Mouse (Mus musculus) limb, embryonic 13.5 days (tissue): ENCODE measurements around the gene Asap2. TPM values are rescaled to one million over a fixed set of nuclear protein-coding genes. Genes with fewer than 3 reads are reported as not detected.
A peak's percentile ranks its signal among the peaks of the same experiment; 100 is the strongest.

Experiments
- ATAC-seq: fragments of 200-750 bp; cut with Nextera tagmentation; 2 replicates; pipeline ENCODE4 v1.8.0; 2017; ENCODE audit warnings: low read depth, moderate number of reproducible peaks, moderate TSS enrichment; ENCODE audit not compliant: low FRiP score
- H3K27ac ChIP-seq: fragments of 300-500 bp; sonication (generic); 2 replicates; pipeline ENCODE4 v1.5.1; 2015; ENCODE audit warnings: inconsistent platforms, mild to moderate bottlenecking, moderate library complexity
- H3K27me3 ChIP-seq: fragments of 300-500 bp; sonication (generic); 2 replicates; pipeline ENCODE4 v1.6.1; 2015; ENCODE audit warnings: mild to moderate bottlenecking, inconsistent platforms
- H3K36me3 ChIP-seq: fragments of 300-500 bp; sonication (generic); 2 replicates; pipeline ENCODE4 v1.6.1; 2015; ENCODE audit warnings: inconsistent platforms, mild to moderate bottlenecking, moderate library complexity
- H3K4me1 ChIP-seq: fragments of 300-500 bp; sonication (generic); 2 replicates; pipeline ENCODE4 v1.6.1; 2015; ENCODE audit warnings: inconsistent platforms
- H3K4me2 ChIP-seq: fragments of 300-500 bp; sonication (generic); replicated peaks from 2 replicates; pipeline ENCODE4 v1.6.1; 2015; ENCODE audit warnings: inconsistent platforms, mild to moderate bottlenecking, moderate library complexity
- H3K4me3 ChIP-seq: fragments of 300-500 bp; sonication (generic); 2 replicates; pipeline ENCODE4 v1.5.1; 2015; ENCODE audit warnings: moderate library complexity, mild to moderate bottlenecking, inconsistent platforms
- H3K9ac ChIP-seq: fragments of 300-500 bp; sonication (generic); 2 replicates; pipeline ENCODE4 v1.6.1; 2015; ENCODE audit warnings: mild to moderate bottlenecking, inconsistent platforms
- H3K9me3 ChIP-seq: fragments of 300-500 bp; sonication (generic); 2 replicates; pipeline ENCODE4 v1.6.1; 2016; ENCODE audit warnings: inconsistent platforms
- WGBS: fragments of 180-500 bp; shearing (Covaris S2); methylation state at CpG from one replicate; pipeline ENCODE4 v1.1.7; 2015; 5-methylcytosine and 5-hydroxymethylcytosine counted together
- polyA plus RNA-seq: library from polyadenylated mRNA; unstranded; fragments of >200 nt; fragmentation: Nextera tagmentation; extraction: Ambion mirVana; gene quantifications from 2 replicates; pipeline ENCODE4 v1.2.1, GENCODE M21; 2015

Gene Asap2
- polyA plus RNA-seq, 1 experiment from 2014 or later, result 10.7 TPM

DNA sequence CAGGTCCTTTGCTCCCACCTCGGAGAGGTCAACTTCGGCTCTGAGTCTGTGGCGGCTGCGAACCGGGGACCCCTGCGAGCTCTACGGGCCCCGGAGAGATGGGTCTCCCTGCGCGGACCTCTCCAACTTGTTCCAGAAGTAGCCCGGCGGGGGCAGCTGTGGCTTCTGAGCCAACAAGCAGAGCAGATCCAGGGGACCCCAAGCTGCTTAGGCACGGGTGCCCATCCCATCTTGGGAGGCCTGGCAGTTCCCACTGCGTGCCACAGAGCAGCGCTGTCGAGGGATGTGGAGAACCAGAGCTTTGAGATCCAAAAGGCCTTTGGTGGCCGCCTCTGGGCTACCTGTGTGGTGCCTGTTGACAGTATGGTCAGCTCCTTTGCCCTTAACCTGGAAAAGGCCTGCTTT is 122.2 kb downstream of the Asap2 start:
- Histone ChIP-seq H3K9ac (peak overlapping the region; percentile 88), H3K27me3 (no peaks in the 10 kb centered on the region), H3K4me3 (peak overlapping the region; percentile 76), H3K36me3 (no peaks in the 10 kb centered on the region), H3K4me1 (peaks cover 12% of the 10 kb centered on the region; the same call in 1 of the 2 replicates), H3K9me3 (no peaks in the 10 kb centered on the region), H3K4me2 (peak overlapping the region; percentile 75), H3K27ac (peak overlapping the region; percentile 85)
- under 1% methylated on average over 17 of the region's 17 CpGs for WGBS
- peak; percentile 65 for ATAC-seq

DNA sequence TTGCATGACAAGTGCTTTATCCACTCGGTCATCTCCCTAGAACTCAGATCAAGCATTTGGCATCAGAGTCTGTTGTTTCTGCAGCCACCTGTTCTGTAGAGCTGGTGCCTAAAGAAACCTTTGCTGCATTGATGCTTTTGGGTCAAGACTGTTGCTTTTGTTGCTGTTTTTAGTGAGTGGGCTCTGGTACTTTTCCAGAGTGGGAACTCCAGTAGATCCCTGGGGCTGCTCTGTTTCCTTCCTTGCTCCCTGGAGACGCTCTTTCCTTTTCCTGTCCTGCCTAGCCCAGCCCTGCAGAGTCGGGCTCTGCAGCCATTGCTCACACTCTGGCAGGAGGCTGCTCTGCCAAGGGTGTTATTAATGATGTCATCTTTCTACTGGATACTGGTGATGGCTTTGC is 129.2 kb downstream of the Asap2 start:
- WGBS, result 64% methylated on average over 3 of the region's 3 CpGs
- Histone ChIP-seq H3K27me3 (no peaks in the 10 kb centered on the region), H3K9me3 (no peaks in the 10 kb centered on the region; the same call in 1 of the 2 replicates), H3K9ac (no peak overlapping the region), H3K4me2 (no peak overlapping the region), H3K4me3 (no peak overlapping the region), H3K27ac (no peak overlapping the region), H3K36me3 (no peaks in the 10 kb centered on the region), H3K4me1 (peaks cover 15% of the 10 kb centered on the region)
- no peak for ATAC-seq

DNA sequence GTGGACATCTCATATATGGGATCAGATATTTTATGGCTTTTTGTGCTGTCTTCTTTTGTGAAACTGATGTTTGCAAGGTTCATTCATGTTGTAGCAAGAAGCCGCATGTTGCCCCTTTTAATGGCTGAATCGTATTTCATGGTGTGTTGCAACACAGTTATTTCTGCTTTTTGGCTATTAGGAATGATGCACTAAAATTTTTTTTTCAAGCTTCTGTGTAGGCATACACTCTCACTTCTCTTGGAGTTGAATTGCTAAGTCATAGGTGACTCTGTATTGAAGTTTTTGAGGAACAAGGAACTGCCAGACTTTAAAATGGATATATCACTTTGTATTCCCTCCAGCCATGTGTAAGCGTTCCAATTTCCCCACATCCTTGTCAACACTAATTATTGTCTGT is 132.6 kb downstream of the Asap2 start:
- Histone ChIP-seq H3K9me3 (no peaks in the 10 kb centered on the region; the same call in 1 of the 2 replicates), H3K9ac (no peak overlapping the region), H3K4me2 (no peak overlapping the region), H3K4me1 (peaks cover 27% of the 10 kb centered on the region), H3K36me3 (no peaks in the 10 kb centered on the region), H3K27me3 (no peaks in the 10 kb centered on the region), H3K27ac (no peak overlapping the region), H3K4me3 (no peak overlapping the region)
- ATAC-seq, result no peak
- WGBS, result 73% methylated on average over 3 of the region's 3 CpGs

DNA sequence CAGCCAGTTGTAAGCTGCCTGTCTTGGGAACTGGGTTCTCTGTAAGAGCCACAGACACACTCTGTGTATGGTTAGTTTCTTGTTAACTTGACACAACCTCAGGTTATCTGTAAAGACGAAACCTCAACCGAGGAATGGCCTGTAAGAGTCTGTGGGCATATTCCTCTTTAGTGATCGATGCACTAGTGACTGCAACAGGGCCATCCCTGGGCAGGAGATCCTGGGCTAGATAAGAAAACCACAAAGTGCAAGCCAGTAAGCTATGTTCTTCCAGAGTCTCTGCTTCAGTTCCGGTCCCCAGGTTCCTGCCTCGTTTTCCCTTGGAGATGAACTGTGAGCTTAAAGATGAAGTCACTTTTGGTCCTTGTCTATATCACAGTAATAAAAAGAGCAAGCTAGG is 133.4 kb downstream of the Asap2 start:
- Histone ChIP-seq H3K27ac (no peak overlapping the region), H3K4me1 (peaks cover 27% of the 10 kb centered on the region), H3K9ac (no peak overlapping the region), H3K36me3 (no peaks in the 10 kb centered on the region), H3K27me3 (no peaks in the 10 kb centered on the region), H3K4me3 (no peak overlapping the region), H3K9me3 (no peaks in the 10 kb centered on the region; the same call in 1 of the 2 replicates), H3K4me2 (no peak overlapping the region)
- no peak for ATAC-seq
- 86% methylated on average over 5 of the region's 5 CpGs for WGBS

GRCm38 (mm10) chr12:21125675-21126470 is 135.6 kb downstream of the Asap2 start:
- Histone ChIP-seq H3K4me1 (peaks cover 29% of the 10 kb centered on the region), H3K27ac (no peak overlapping the region), H3K36me3 (no peaks in the 10 kb centered on the region), H3K4me3 (no peak overlapping the region), H3K27me3 (no peaks in the 10 kb centered on the region), H3K9ac (no peak overlapping the region), H3K4me2 (no peak overlapping the region), H3K9me3 (no peaks in the 10 kb centered on the region)
- no peak for ATAC-seq
- WGBS, result 49% methylated on average over 10 of the region's 10 CpGs

DNA sequence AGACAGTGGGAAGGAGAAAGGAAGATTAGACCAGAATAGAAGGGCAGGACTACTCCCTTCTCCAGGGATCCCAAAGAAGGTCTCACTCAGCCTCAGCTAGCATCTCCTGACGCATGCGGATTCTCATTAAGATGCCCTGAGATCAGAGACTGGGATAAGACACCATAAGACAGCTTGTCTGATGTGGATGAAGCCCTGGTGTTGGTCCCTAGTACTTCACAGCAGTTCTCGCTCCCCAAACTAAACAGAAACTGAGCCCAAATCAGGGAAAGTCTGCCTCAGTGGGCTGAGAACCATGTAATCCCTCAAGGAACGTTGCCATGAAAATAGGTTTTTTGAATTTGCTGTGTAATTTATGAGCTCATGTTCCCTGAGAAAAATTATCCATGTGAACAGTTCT is 136.3 kb downstream of the Asap2 start:
- Histone ChIP-seq H3K36me3 (no peaks in the 10 kb centered on the region), H3K9ac (no peak overlapping the region), H3K4me2 (no peak overlapping the region), H3K9me3 (no peaks in the 10 kb centered on the region), H3K27ac (no peak overlapping the region), H3K27me3 (no peaks in the 10 kb centered on the region), H3K4me3 (no peak overlapping the region), H3K4me1 (peaks cover 32% of the 10 kb centered on the region)
- ATAC-seq, result no peak
- 84% methylated on average over 4 of the region's 4 CpGs for WGBS

DNA sequence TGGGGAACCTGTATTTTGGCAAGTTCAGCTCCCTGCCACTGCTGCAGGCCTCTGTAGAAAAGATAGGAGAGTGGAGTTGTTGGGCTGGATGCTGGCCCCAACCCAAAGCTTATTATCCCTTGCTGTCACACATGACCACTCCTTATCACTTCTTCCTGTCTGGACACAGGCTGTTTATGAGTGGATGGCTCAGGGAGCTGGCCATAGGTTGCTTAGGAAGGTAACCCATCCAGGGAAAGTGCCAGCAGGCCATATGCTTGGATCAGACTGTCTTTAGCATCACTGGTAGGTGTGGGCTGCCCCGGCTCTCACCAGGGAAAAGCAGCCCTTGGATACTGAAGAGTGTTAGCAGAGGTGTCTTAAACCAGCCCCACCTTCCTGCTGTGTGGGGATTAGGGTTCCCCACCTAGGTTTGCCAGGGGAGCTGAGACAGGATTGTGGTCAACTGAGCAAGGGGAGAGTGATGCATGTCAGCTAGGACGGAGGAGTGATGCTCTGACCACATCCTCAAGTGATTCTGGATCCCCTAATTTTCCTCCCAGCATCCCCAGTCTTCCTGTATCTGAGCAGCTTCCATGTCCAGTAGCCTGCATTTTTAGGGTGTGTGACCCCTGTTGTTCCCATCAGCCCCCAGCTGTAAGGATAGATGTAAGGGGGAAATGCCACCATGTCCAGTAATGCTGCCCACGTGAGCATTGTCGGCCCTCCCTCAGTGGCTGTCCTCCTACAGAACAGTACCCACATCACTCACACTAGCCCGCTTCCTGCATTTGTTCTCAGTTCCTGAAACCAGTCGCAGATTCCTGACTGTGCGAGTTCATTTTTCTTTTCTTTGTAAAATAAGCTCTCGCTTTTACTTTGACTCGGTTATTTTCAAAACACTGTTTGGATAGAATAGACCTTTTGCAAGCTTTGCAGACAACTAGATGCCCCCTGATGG is 138.9 kb downstream of the Asap2 start:
- H3K9me3 ChIP-seq, result no peaks in the 10 kb centered on the region
- no peaks in the 10 kb centered on the region for H3K36me3 ChIP-seq
- no peak overlapping the region for H3K4me2 ChIP-seq
- H3K4me1 ChIP-seq, result peaks cover 57% of the 10 kb centered on the region
- ATAC-seq, result no peak
- H3K4me3 ChIP-seq, result no peak overlapping the region
- H3K9ac ChIP-seq, result no peak overlapping the region
- no peaks in the 10 kb centered on the region for H3K27me3 ChIP-seq
- 83% methylated on average over 9 of the region's 9 CpGs for WGBS
- H3K27ac ChIP-seq, result no peak overlapping the region; the same call in 1 of the 2 replicates

- H3K4me2 ChIP-seq, result no peak overlapping the region
- peaks cover 63% of the 10 kb centered on the region for H3K4me1 ChIP-seq
- no peak overlapping the region for H3K4me3 ChIP-seq
- H3K27ac ChIP-seq, result no peak overlapping the region
- H3K27me3 ChIP-seq, result no peaks in the 10 kb centered on the region
- no peak for ATAC-seq
- H3K9me3 ChIP-seq, result no peaks in the 10 kb centered on the region
- 81% methylated on average over 10 of the region's 10 CpGs for WGBS
- H3K9ac ChIP-seq, result no peak overlapping the region
- no peaks in the 10 kb centered on the region for H3K36me3 ChIP-seq
These were observed 140.1 kb downstream of the Asap2 start for GRCm38 (mm10) chr12:21130274-21130823.

DNA sequence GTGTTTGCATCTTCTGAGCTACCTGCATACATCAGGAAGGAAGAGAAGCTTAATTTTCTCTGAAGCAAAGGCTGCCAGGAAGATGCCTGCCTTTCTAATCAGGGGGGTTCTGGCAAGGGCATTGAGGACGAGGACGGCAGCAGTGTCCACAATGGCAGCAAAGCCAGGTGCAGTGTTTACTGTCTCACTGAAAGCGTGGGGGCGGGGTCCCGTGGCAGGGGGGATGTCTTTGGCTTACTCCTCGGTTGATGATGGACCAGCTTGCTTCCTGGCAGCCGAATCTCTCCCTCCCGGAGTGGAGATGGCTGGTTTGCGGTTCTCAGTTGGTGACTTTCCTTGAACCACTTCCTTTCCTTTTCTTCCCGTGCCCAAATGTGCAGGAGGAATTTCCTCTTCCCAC is 142.3 kb downstream of the Asap2 start:
- no peaks in the 10 kb centered on the region for H3K27me3 ChIP-seq
- no peak for ATAC-seq
- H3K27ac ChIP-seq, result no peak overlapping the region
- H3K9me3 ChIP-seq, result no peaks in the 10 kb centered on the region
- H3K4me1 ChIP-seq, result peaks cover 61% of the 10 kb centered on the region
- no peak overlapping the region for H3K9ac ChIP-seq
- H3K4me3 ChIP-seq, result no peak overlapping the region
- 42% methylated on average over 10 of the region's 10 CpGs for WGBS
- no peaks in the 10 kb centered on the region for H3K36me3 ChIP-seq
- no peak overlapping the region for H3K4me2 ChIP-seq

GRCm38 (mm10) chr12:21133031-21133430 is 142.8 kb downstream of the Asap2 start:
- Histone ChIP-seq H3K9me3 (no peaks in the 10 kb centered on the region), H3K4me1 (peaks cover 61% of the 10 kb centered on the region), H3K36me3 (no peaks in the 10 kb centered on the region), H3K4me2 (no peak overlapping the region), H3K27me3 (no peaks in the 10 kb centered on the region), H3K9ac (no peak overlapping the region), H3K4me3 (no peak overlapping the region), H3K27ac (no peak overlapping the region)
- ATAC-seq, result no peak
- WGBS, result 72% methylated on average over 4 of the region's 4 CpGs

DNA sequence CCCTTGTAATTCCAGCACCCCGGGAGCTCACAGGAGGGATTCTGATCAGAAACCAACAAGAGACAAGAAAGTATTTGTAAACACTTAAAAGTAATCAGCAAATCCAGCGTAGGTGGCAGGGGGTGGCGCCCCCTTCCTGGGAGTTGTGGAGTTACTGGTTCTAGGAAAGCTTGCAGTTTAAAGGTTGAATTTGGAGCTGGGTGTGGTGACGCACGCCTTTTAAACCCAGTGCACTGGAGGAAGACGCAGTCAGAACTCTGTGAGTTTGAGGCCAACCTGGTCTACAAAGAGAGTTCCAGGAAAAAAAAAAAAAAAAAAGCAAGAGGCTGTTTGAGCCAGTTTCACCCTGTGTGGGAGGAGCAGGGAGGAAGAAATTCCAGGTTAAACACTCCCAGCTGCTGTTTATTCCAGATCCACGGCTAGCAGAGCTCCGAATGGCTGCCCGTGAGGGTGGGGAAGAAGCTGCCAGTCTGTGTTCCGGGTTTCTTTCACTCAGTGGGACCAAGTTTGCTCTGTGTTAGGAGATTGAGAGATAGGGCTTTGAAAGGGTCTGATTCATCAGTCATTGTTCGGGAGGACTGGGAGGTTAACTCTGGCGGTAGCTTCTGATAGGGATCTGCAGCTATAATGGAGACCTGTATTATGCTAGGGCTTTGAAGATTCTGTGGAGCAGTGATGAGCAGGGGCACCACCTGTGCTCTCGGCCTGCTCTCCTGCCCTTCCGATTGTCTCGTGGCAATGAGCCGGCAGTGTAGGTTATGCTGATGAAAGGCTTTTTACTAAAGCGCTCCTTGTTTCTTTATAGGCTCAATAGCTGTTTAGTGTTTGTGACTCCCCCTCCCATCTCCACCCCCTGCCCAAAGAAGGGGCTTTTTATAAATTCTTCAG is 144.0 kb downstream of the Asap2 start:
- 43% methylated on average over 17 of the region's 17 CpGs for WGBS
- Histone ChIP-seq H3K27ac (no peak overlapping the region), H3K4me3 (no peak overlapping the region), H3K4me1 (peaks cover 66% of the 10 kb centered on the region), H3K9ac (no peak overlapping the region), H3K27me3 (no peaks in the 10 kb centered on the region), H3K4me2 (0 out of 2 replicates have a peak overlapping the region, but pooled peaks have one; percentile 9), H3K36me3 (no peaks in the 10 kb centered on the region), H3K9me3 (no peaks in the 10 kb centered on the region)
- ATAC-seq, result no peak
